Mouse (Mus musculus) ES-E14 (cell line): ENCODE data around the gene 4933411K16Rik. TPM values are rescaled to one million over a fixed set of nuclear protein-coding genes. Genes with fewer than 3 reads are reported as not detected.

Source experiments
- DNase-seq: peaks from one replicate; pipeline ENCODE4 v3.0.0-alpha.2; 2013; ENCODE audit warnings: low read depth, low spot score
- H3K27ac ChIP-seq: 2 replicates; pipeline ENCODE4 v1.5.1; 2012; ENCODE audit warnings: low read depth, mild to moderate bottlenecking, low read length, moderate library complexity, mixed read lengths; ENCODE audit not compliant: poor library complexity, insufficient read depth, severe bottlenecking
- H3K36me3 ChIP-seq: 2 replicates; pipeline ENCODE4 v1.6.1; 2012; ENCODE audit warnings: mild to moderate bottlenecking, low read length, moderate library complexity, mixed read lengths; ENCODE audit not compliant: control insufficient read depth, poor library complexity, insufficient read depth, severe bottlenecking
- H3K4me1 ChIP-seq, 2 experiments: fragments of 150-350 bp in 1 of 2; sonication (generic) in 1 of 2; 2 replicates each; pipeline ENCODE4 v1.6.1; 2012; ENCODE audit warnings: low read length in 2 of 2, mild to moderate bottlenecking in 1 of 2, mixed read lengths in 1 of 2; ENCODE audit not compliant: control insufficient read depth in 2 of 2, insufficient read depth in 2 of 2, poor library complexity in 1 of 2
- H3K4me3 ChIP-seq, 2 experiments: fragments of 150-350 bp in 1 of 2; sonication (generic) in 1 of 2; 2 replicates each; pipeline ENCODE4 v1.5.1; 2012; ENCODE audit warnings: low read length in 2 of 2, low read depth in 1 of 2, mild to moderate bottlenecking in 1 of 2, mixed read lengths in 1 of 2; ENCODE audit not compliant: insufficient read depth in 1 of 2, poor library complexity in 1 of 2, severe bottlenecking in 1 of 2
- H3K9ac ChIP-seq: 2 replicates; pipeline ENCODE4 v1.6.1; 2012; ENCODE audit warnings: low read depth, mild to moderate bottlenecking, low read length, mixed read lengths; ENCODE audit not compliant: poor library complexity, insufficient read depth, severe bottlenecking
- H3K9me3 ChIP-seq: fragments of 150-350 bp; sonication (generic); 2 replicates; pipeline ENCODE4 v1.6.1; 2012; ENCODE audit warnings: low read depth, mild to moderate bottlenecking, low read length; ENCODE audit not compliant: control insufficient read depth, insufficient read depth
- CHD2 ChIP-seq: IDR thresholded peaks from 2 replicates; pipeline ENCODE4 v1.6.1; 2014; ENCODE audit warnings: mild to moderate bottlenecking, low read depth, low read length, inconsistent platforms
- HCFC1 ChIP-seq: IDR thresholded peaks from 2 replicates; pipeline ENCODE4 v1.6.1; 2012; ENCODE audit warnings: low read length, inconsistent platforms, borderline replicate concordance; ENCODE audit not compliant: insufficient read depth
- MAFK ChIP-seq: IDR thresholded peaks from 2 replicates; pipeline ENCODE4 v1.6.1; 2014; ENCODE audit warnings: mild to moderate bottlenecking, low read depth, low read length, inconsistent platforms; ENCODE audit not compliant: insufficient read depth
- ZC3H11A ChIP-seq: IDR thresholded peaks from 2 replicates; pipeline ENCODE4 v1.6.1; 2012; ENCODE audit warnings: low read depth, mild to moderate bottlenecking, inconsistent platforms, low read length, borderline replicate concordance
- ZNF384 ChIP-seq: IDR thresholded peaks from 2 replicates; pipeline ENCODE4 v1.6.1; 2012; ENCODE audit warnings: low read depth, low read length, inconsistent platforms
- in situ Hi-C, 2 experiments: fragments of 600-800 bp; cut with MboI; formaldehyde crosslinking; loops; one replicate each; pipeline ENCODE4 v1.15.1; 2025; ENCODE audit warnings: low sequenced_read_pairs in 2 of 2, inconsistent platforms in 1 of 2; ENCODE audit not compliant: unreplicated experiment in 2 of 2
- total RNA-seq: library from RNA; depleted of rRNA; stranded (reverse); fragments of 300-350 nt; gene quantifications from 2 replicates; pipeline ENCODE4 v1.2.3, GENCODE M21; 2012

The 4933411K16Rik gene
- total RNA-seq, 1 experiment: 0.62 TPM

DNA sequence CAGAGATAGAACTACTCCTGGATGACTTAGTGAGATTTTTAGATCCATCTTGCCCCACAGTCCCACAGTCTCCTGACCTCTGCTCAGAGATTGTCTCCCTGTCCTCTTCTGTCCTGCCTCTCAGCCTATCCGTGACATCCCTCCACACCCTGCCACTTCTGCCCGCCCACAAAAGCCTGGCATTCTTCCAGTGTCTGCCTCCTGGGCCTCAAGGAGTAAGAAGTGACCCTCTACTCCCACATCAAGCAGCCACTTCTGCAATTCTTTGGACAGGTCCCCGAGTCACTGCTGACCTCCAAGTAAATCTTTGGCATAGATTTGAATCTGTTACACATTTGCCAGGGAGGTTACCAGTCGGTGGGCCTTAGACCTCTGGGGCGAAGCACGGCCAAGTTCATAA, 2.2 kb downstream of the 4933411K16Rik start:
- in situ Hi-C loops: no loop called here
- no peak for TF ChIP-seq ZC3H11A
- no peak for TF ChIP-seq ZNF384
- no peak for TF ChIP-seq MAFK
- no peak for TF ChIP-seq HCFC1
- no peak for TF ChIP-seq CHD2
- Histone ChIP-seq H3K4me3 (no peak overlapping the region), H3K36me3 (no peaks in the 10 kb centered on the region), H3K27ac (no peak overlapping the region), H3K9ac (no peak overlapping the region), H3K4me1 (peaks cover 0 to 4% of the 10 kb centered on the region in 2 experiments; a peak in 1 of 4 replicates), H3K9me3 (no peaks in the 10 kb centered on the region)
- no peak for DNase-seq

DNA sequence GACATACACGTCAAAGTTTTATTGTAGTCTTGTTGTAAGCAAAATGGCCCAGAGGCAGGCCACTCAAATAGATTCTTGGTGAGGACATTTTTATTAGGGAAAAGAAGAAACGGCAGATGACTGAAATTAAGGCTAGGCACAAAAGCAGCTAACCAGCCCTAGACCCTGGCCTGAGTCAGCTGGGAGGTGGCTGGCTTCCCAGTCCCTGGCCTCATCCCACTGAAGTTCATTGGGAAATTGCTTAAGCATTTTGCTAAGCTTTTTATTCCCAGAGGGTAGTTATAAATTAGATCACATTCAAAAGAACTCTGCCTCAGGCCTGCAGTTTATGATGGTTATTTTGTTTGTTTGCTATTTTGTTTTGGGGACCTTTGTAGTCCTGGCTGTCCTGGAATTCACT, 3.8 kb downstream of the 4933411K16Rik start:
- no peaks in the 10 kb centered on the region for H3K36me3 ChIP-seq
- H3K27ac ChIP-seq: no peak overlapping the region
- DNase-seq: no peak
- no peaks in the 10 kb centered on the region for H3K9me3 ChIP-seq
- no peak overlapping the region for H3K4me3 ChIP-seq
- peaks cover 0 to 4% of the 10 kb centered on the region in 2 experiments; a peak in 1 of 4 replicates for H3K4me1 ChIP-seq
- TF ChIP-seq ZNF384 (no peak), CHD2 (no peak), HCFC1 (no peak), MAFK (no peak), ZC3H11A (no peak)
- no peak overlapping the region for H3K9ac ChIP-seq
- in situ Hi-C loops: no loop called here

DNA sequence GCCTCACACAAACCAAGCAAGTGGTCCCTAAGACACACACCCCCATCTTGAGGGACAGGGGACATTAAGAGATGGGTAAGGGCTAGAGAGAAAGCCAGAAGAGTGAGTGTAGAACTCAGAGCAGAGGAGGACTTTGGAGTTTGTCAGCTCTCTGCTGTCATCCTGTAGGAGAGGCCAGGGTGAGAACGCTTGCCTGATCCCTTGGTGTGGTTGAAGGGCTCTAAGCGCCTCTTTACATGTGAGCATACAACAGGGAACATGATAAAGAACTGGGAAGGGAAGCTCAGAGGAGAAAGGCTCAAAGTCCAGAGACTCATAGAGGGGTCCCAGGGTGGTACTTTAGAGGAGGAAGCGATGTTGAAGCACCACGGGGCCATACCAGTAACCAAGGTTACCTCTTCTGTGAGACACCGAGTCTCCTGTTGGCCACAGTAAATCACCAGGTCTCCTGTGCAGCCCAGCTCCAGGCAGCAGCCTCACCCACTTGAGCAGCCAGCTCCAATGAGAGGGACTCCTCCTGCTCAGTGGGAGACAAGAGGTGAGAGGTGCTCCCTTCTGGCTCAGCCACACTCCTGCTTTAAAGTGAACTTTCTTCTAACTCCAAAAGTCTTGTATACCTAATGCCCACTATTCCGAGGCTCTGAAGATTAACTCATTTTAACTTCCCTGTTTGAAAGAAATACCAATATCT, 4.8 kb downstream of the 4933411K16Rik start:
- in situ Hi-C loops: no loop called here
- Histone ChIP-seq H3K27ac (no peak overlapping the region), H3K4me3 (no peak overlapping the region), H3K4me1 (peaks cover 0 to 4% of the 10 kb centered on the region in 2 experiments; a peak in 1 of 4 replicates), H3K36me3 (no peaks in the 10 kb centered on the region), H3K9ac (no peak overlapping the region), H3K9me3 (no peaks in the 10 kb centered on the region)
- DNase-seq: no peak
- no peak for TF ChIP-seq HCFC1
- no peak for TF ChIP-seq MAFK
- no peak for TF ChIP-seq CHD2
- no peak for TF ChIP-seq ZNF384
- no peak for TF ChIP-seq ZC3H11A

DNA sequence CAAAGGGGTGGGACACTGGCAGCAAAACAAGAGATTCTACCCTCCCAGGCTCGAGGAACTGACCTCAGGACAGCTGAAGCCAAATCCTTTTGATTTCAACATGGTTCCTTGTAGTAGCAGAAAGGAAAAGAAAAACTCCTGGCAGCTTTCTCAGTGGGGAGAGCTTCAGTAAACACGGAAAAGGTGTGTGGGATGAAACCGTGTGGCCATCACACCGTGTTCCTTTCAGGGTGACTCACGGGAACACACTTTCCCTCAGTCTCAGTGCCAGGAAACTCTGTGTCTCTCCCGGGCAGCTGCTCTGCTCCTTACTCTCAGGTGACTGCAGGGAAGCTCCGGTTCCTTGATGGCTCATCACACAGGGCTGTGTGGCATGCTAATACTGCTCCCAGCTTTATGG, 6.4 kb downstream of the 4933411K16Rik start:
- H3K4me1 ChIP-seq: no peaks in the 10 kb centered on the region
- in situ Hi-C loops: no loop called here
- TF ChIP-seq HCFC1 (no peak), ZNF384 (no peak), CHD2 (no peak), ZC3H11A (no peak), MAFK (no peak)
- H3K9me3 ChIP-seq: no peaks in the 10 kb centered on the region
- H3K27ac ChIP-seq: no peak overlapping the region
- no peak overlapping the region for H3K9ac ChIP-seq
- no peak for DNase-seq
- H3K36me3 ChIP-seq: no peaks in the 10 kb centered on the region
- no peak overlapping the region for H3K4me3 ChIP-seq
